Mouse (Mus musculus): ENCODE data around the gene Napsa. TPM values are rescaled to one million over a fixed set of nuclear protein-coding genes. Genes with fewer than 3 reads are reported as not detected.

The Napsa gene
- 1.1 TPM in 1 of 2 replicates, not detected in the other for polyA plus RNA-seq (2014; fragmentation: Nextera tagmentation; extraction: Ambion mirVana)

GRCm38 (mm10) chr7:44572213-44572701, at the start of gene Napsa:
TSS of gene Napsa (plus strand) at chr7:44572380.
- DNase-seq (no peak), ATAC-seq (ENCODE audit: low FRiP score, low TSS enrichment) (no peak)
- Histone ChIP-seq H3K36me3 (ENCODE audit: control insufficient read depth, insufficient read depth, low read length) (no peaks in the 10 kb centered on the region), H3K27ac (replicated peaks; ENCODE audit: low read depth, low read length) (no peak within 1 kb of the TSS), H3K4me2 (ENCODE audit: low read length) (no peak within 1 kb of the TSS), H3K9ac (replicated peaks; ENCODE audit: low read length) (no peak within 1 kb of the TSS), H3K9me3 (ENCODE audit: control insufficient read depth, low read length) (no peaks in the 10 kb centered on the region), H3K27me3 (ENCODE audit: control insufficient read depth, insufficient read depth, low read length) (no peaks in the 10 kb centered on the region), H3K4me3 (replicated peaks; ENCODE audit: low read depth, low read length) (no peak within 1 kb of the TSS), H3K4me1 (ENCODE audit: control insufficient read depth, insufficient read depth, low read length) (no peaks in the 10 kb centered on the region)
- WGBS: 33% methylated on average over 7 of the region's 7 CpGs

GRCm38 (mm10) chr7:44523056-44523455, 49.1 kb upstream of the Napsa start:
- no peaks in the 10 kb centered on the region for H3K36me3 ChIP-seq (ENCODE audit: control insufficient read depth, insufficient read depth, low read length)
- H3K4me1 ChIP-seq (ENCODE audit: control insufficient read depth, insufficient read depth, low read length): peaks cover 9% of the 10 kb centered on the region; the same call in 1 of the 2 replicates
- ATAC-seq (ENCODE audit: low FRiP score, low TSS enrichment): no peak
- no peak overlapping the region for H3K27ac ChIP-seq (replicated peaks; ENCODE audit: low read depth, low read length)
- H3K27me3 ChIP-seq (ENCODE audit: control insufficient read depth, insufficient read depth, low read length): peaks cover 28% of the 10 kb centered on the region; the same call in 1 of the 2 replicates
- H3K4me2 ChIP-seq (ENCODE audit: low read length): no peak overlapping the region
- WGBS: 83% methylated on average over 2 of the region's 2 CpGs
- no peak overlapping the region for H3K4me3 ChIP-seq (replicated peaks; ENCODE audit: low read depth, low read length)
- no peaks in the 10 kb centered on the region for H3K9me3 ChIP-seq (ENCODE audit: control insufficient read depth, low read length)
- no peak for DNase-seq
- no peak overlapping the region for H3K9ac ChIP-seq (replicated peaks; ENCODE audit: low read length)

GRCm38 (mm10) chr7:44524502-44524901, 47.7 kb upstream of the Napsa start, which contains the start of gene Mybpc2:
TSS of gene Mybpc2 (minus strand) at chr7:44524656.
- Histone ChIP-seq H3K4me3 (replicated peaks; ENCODE audit: low read depth, low read length) (no peak within 1 kb of the TSS), H3K9me3 (ENCODE audit: control insufficient read depth, low read length) (no peaks in the 10 kb centered on the region), H3K4me2 (ENCODE audit: low read length) (no peak within 1 kb of the TSS), H3K9ac (replicated peaks; ENCODE audit: low read length) (0 out of 2 replicates have a peak within 1 kb of the TSS, but pooled peaks have one; percentile 23), H3K27ac (replicated peaks; ENCODE audit: low read depth, low read length) (no peak within 1 kb of the TSS), H3K36me3 (ENCODE audit: control insufficient read depth, insufficient read depth, low read length) (no peaks in the 10 kb centered on the region), H3K4me1 (ENCODE audit: control insufficient read depth, insufficient read depth, low read length) (peaks cover 10% of the 10 kb centered on the region; the same call in 1 of the 2 replicates), H3K27me3 (ENCODE audit: control insufficient read depth, insufficient read depth, low read length) (peaks cover 32% of the 10 kb centered on the region; the same call in 1 of the 2 replicates)
- WGBS: 38% methylated on average over 12 of the region's 12 CpGs
- DNase-seq: no peak
- ATAC-seq (ENCODE audit: low FRiP score, low TSS enrichment): no peak

- ATAC-seq (ENCODE audit: low FRiP score, low TSS enrichment) (no peak), DNase-seq (peak; percentile 49)
- Histone ChIP-seq H3K9ac (replicated peaks; ENCODE audit: low read length) (no peak overlapping the region), H3K4me2 (ENCODE audit: low read length) (no peak overlapping the region), H3K27me3 (ENCODE audit: control insufficient read depth, insufficient read depth, low read length) (peaks cover 32% of the 10 kb centered on the region; the same call in 1 of the 2 replicates), H3K9me3 (ENCODE audit: control insufficient read depth, low read length) (no peaks in the 10 kb centered on the region), H3K36me3 (ENCODE audit: control insufficient read depth, insufficient read depth, low read length) (no peaks in the 10 kb centered on the region), H3K4me1 (ENCODE audit: control insufficient read depth, insufficient read depth, low read length) (peaks cover 10% of the 10 kb centered on the region; the same call in 1 of the 2 replicates), H3K4me3 (replicated peaks; ENCODE audit: low read depth, low read length) (no peak overlapping the region), H3K27ac (replicated peaks; ENCODE audit: low read depth, low read length) (no peak overlapping the region)
- 15% methylated on average over 22 of the region's 22 CpGs for WGBS
Measured at GRCm38 (mm10) chr7:44525126-44525832, 46.9 kb upstream of the Napsa start.

- H3K27ac ChIP-seq (replicated peaks; ENCODE audit: low read depth, low read length): no peak overlapping the region
- H3K9ac ChIP-seq (replicated peaks; ENCODE audit: low read length): no peak overlapping the region
- no peak overlapping the region for H3K4me2 ChIP-seq (ENCODE audit: low read length)
- peaks cover 8% of the 10 kb centered on the region; the same call in 1 of the 2 replicates for H3K4me1 ChIP-seq (ENCODE audit: control insufficient read depth, insufficient read depth, low read length)
- H3K4me3 ChIP-seq (replicated peaks; ENCODE audit: low read depth, low read length): no peak overlapping the region
- WGBS: 88% methylated on average over 14 of the region's 14 CpGs
- no peak for ATAC-seq (ENCODE audit: low FRiP score, low TSS enrichment)
- DNase-seq: no peak
- H3K36me3 ChIP-seq (ENCODE audit: control insufficient read depth, insufficient read depth, low read length): no peaks in the 10 kb centered on the region
- H3K27me3 ChIP-seq (ENCODE audit: control insufficient read depth, insufficient read depth, low read length): peaks cover 32% of the 10 kb centered on the region; the same call in 1 of the 2 replicates
- H3K9me3 ChIP-seq (ENCODE audit: control insufficient read depth, low read length): no peaks in the 10 kb centered on the region
Measured at GRCm38 (mm10) chr7:44526414-44527154, 45.6 kb upstream of the Napsa start.

GRCm38 (mm10) chr7:44527483-44528398, 44.4 kb upstream of the Napsa start:
- 5% methylated on average over 40 of the region's 40 CpGs for WGBS
- Histone ChIP-seq H3K27me3 (ENCODE audit: control insufficient read depth, insufficient read depth, low read length) (peaks cover 22% of the 10 kb centered on the region; the same call in 1 of the 2 replicates), H3K4me3 (replicated peaks; ENCODE audit: low read depth, low read length) (peak overlapping the region; percentile 30), H3K4me1 (ENCODE audit: control insufficient read depth, insufficient read depth, low read length) (peaks cover 6% of the 10 kb centered on the region; the same call in 1 of the 2 replicates), H3K36me3 (ENCODE audit: control insufficient read depth, insufficient read depth, low read length) (no peaks in the 10 kb centered on the region), H3K9ac (replicated peaks; ENCODE audit: low read length) (peak overlapping the region; percentile 47), H3K9me3 (ENCODE audit: control insufficient read depth, low read length) (no peaks in the 10 kb centered on the region), H3K4me2 (ENCODE audit: low read length) (peak overlapping the region; percentile 64), H3K27ac (replicated peaks; ENCODE audit: low read depth, low read length) (no peak overlapping the region)
- ATAC-seq (ENCODE audit: low FRiP score, low TSS enrichment) (no peak), DNase-seq (peak; percentile 82)

- Histone ChIP-seq H3K4me3 (replicated peaks; ENCODE audit: low read depth, low read length) (no peak overlapping the region), H3K27me3 (ENCODE audit: control insufficient read depth, insufficient read depth, low read length) (0 out of 2 replicates have a peak, but pooled peaks cover 9% of the 10 kb centered on the region), H3K27ac (replicated peaks; ENCODE audit: low read depth, low read length) (no peak overlapping the region), H3K36me3 (ENCODE audit: control insufficient read depth, insufficient read depth, low read length) (0 out of 2 replicates have a peak, but pooled peaks cover 4% of the 10 kb centered on the region), H3K9ac (replicated peaks; ENCODE audit: low read length) (no peak overlapping the region), H3K9me3 (ENCODE audit: control insufficient read depth, low read length) (no peaks in the 10 kb centered on the region), H3K4me1 (ENCODE audit: control insufficient read depth, insufficient read depth, low read length) (peaks cover 6% of the 10 kb centered on the region; the same call in 1 of the 2 replicates), H3K4me2 (ENCODE audit: low read length) (no peak overlapping the region)
- WGBS: 59% methylated on average over 5 of the region's 5 CpGs
- ATAC-seq (ENCODE audit: low FRiP score, low TSS enrichment) (no peak), DNase-seq (no peak)
Measured at GRCm38 (mm10) chr7:44529518-44529917, 42.7 kb upstream of the Napsa start.

GRCm38 (mm10) chr7:44530507-44530906, 41.7 kb upstream of the Napsa start:
- Histone ChIP-seq H3K27ac (replicated peaks; ENCODE audit: low read depth, low read length) (no peak overlapping the region), H3K4me2 (ENCODE audit: low read length) (no peak overlapping the region), H3K4me1 (ENCODE audit: control insufficient read depth, insufficient read depth, low read length) (peaks cover 6% of the 10 kb centered on the region; the same call in 1 of the 2 replicates), H3K27me3 (ENCODE audit: control insufficient read depth, insufficient read depth, low read length) (0 out of 2 replicates have a peak, but pooled peaks cover 5% of the 10 kb centered on the region), H3K36me3 (ENCODE audit: control insufficient read depth, insufficient read depth, low read length) (0 out of 2 replicates have a peak, but pooled peaks cover 6% of the 10 kb centered on the region), H3K9ac (replicated peaks; ENCODE audit: low read length) (no peak overlapping the region), H3K9me3 (ENCODE audit: control insufficient read depth, low read length) (no peaks in the 10 kb centered on the region), H3K4me3 (replicated peaks; ENCODE audit: low read depth, low read length) (no peak overlapping the region)
- no peak for DNase-seq
- no peak for ATAC-seq (ENCODE audit: low FRiP score, low TSS enrichment)
- WGBS: 82% methylated on average over 3 of the region's 3 CpGs

Data from midbrain, embryonic 14.5 days (tissue).